ENCODE assay signal across 8 mouse cellular contexts in the genomic region with DNA sequence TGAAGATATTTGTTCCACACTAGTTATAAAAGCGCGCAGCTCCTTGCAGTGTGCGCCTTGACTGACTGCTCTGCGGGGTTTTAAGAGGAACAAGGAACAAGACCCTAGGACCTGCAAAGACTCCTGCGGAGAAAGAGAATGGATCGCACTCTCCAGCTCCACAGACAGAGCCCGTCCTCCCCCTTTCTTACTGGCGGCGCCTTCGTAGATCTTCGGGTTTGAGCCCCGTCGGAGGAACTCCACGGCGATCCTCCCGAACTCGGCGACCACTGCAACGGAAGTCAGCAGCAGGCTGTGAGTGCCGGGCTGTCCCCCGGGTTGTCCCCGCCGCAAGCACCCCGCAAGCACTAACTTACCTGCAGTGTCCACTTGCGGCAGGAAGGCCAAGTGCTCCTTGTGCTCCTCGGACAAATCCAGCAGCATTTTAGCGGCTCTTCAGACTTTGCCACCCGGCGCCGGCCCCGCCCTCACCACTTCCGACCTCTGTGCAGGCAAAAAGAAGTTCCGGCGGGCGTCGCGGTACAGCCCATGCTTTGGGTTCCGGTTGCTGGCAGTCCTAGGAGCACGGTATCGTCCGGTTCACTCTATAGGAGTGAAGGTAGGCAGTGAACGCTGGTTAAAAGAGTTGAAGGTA. TPM values are rescaled to one million over a fixed set of nuclear protein-coding genes. Genes with fewer than 3 reads are reported as not detected.
DNase-seq lines count a peak whose midpoint lies in the region; ATAC-seq lines count a peak whose summit lies in the region.

A gene (minus strand): TSS at position 485 of the 634 bp plus-strand sequence.

- peak within 1 kb of the TSS; percentile 77 for H3K9ac ChIP-seq in hindbrain, embryonic 12.5 days

- H3K4me3 ChIP-seq in hindbrain, embryonic 12.5 days, result peak within 1 kb of the TSS; percentile 83

- DNase-seq in Muller cell, postnatal 12 days (ENCODE audit: inconsistent ontology term), result peak; percentile 92
- peak; percentile 86 for DNase-seq in cerebellum, adult 9-11 months
- DNase-seq in frontal cortex, postnatal 10 days (ENCODE audit: low spot score in 2 of 2), result peak; percentile 73 to 86
- DNase-seq in layer of hippocampus, postnatal 14 days (ENCODE audit: low spot score in 2 of 2), result peak; percentile 90 to 92
- peak; percentile 91 for DNase-seq in lung, postnatal 14 days
- peak; percentile 84 for DNase-seq in retina, adult 2 months (ENCODE audit: low read depth, low spot score)
- peak; percentile 85 to 90 for DNase-seq in thymus, postnatal 36 days

- peak within 1 kb of the TSS; percentile 85 for H3K27ac ChIP-seq in hindbrain, embryonic 12.5 days

- H3K27me3 ChIP-seq in hindbrain, embryonic 12.5 days, result no peaks in the 10 kb centered on the region

- H3K4me1 ChIP-seq in hindbrain, embryonic 12.5 days, result peaks cover 6% of the 10 kb centered on the region

- peaks cover 6% of the 10 kb centered on the region; the same call in 1 of the 2 replicates for H3K36me3 ChIP-seq in hindbrain, embryonic 12.5 days

- peak within 1 kb of the TSS; percentile 75 for H3K4me2 ChIP-seq in hindbrain, embryonic 12.5 days (replicated peaks)

- WGBS in hindbrain, embryonic 12.5 days, result under 1% methylated on average over 42 of the region's 42 CpGs

- no peaks in the 10 kb centered on the region for H3K9me3 ChIP-seq in hindbrain, embryonic 12.5 days (replicated peaks)

- peak; percentile 98 for ATAC-seq in hindbrain, embryonic 12.5 days (ENCODE audit: low FRiP score)

RNA-seq across cellular contexts. Expression of the gene that starts here (rescaled TPM):
- polyA plus RNA-seq in hindbrain, embryonic 12.5 days (2016; fragmentation: Nextera tagmentation; extraction: Ambion mirVana), result 81.5 and 85.5 TPM in 2 replicates
- 10 to 100 TPM; 20.5 to 24.7 TPM for total RNA-seq in layer of hippocampus, postnatal 14 days (2021)

Comparison
In these comparisons a context has a peak if more than half of its experiments do, and no peak if none do; other contexts are left out.
1. Peak in every context shown above with its lines: DNase-seq, ATAC-seq, H3K4me3 ChIP-seq and H3K27ac ChIP-seq.